Mouse (Mus musculus) heart, postnatal 0 days (tissue): ENCODE data around the gene Tut7. TPM values are rescaled to one million over a fixed set of nuclear protein-coding genes. Genes with fewer than 3 reads are reported as not detected.

Experiments used
- ATAC-seq: fragments of 200-750 bp; cut with Nextera tagmentation; 2 replicates; pipeline ENCODE4 v1.8.0; 2017; ENCODE audit warnings: low read depth, moderate number of reproducible peaks, moderate library complexity; ENCODE audit not compliant: insufficient read depth
- DNase-seq: peaks from one replicate; pipeline ENCODE4 v3.0.0-alpha.2; 2016; ENCODE audit warnings: low spot score
- H3K27ac ChIP-seq: fragments of 300-500 bp; sonication (generic); 2 replicates; pipeline ENCODE4 v1.5.1; 2014; ENCODE audit warnings: low read depth, mild to moderate bottlenecking
- H3K27me3 ChIP-seq: fragments of 300-500 bp; sonication (generic); 2 replicates; pipeline ENCODE4 v1.6.1; 2014; ENCODE audit warnings: low read length, mixed read lengths; ENCODE audit not compliant: control insufficient read depth, insufficient read depth
- H3K36me3 ChIP-seq: fragments of 300-500 bp; sonication (generic); replicated peaks from 2 replicates; pipeline ENCODE4 v1.6.1; 2014; ENCODE audit warnings: low read length, mixed read lengths; ENCODE audit not compliant: control insufficient read depth, insufficient read depth
- H3K4me1 ChIP-seq: fragments of 300-500 bp; sonication (generic); 2 replicates; pipeline ENCODE4 v1.6.1; 2014; ENCODE audit warnings: antibody characterized with exemption; ENCODE audit not compliant: control insufficient read depth, insufficient read depth
- H3K4me2 ChIP-seq: fragments of 300-500 bp; sonication (generic); 2 replicates; pipeline ENCODE4 v1.6.1; 2014; ENCODE audit warnings: low read depth, mild to moderate bottlenecking, low read length, moderate library complexity
- H3K4me3 ChIP-seq: fragments of 300-500 bp; sonication (generic); 2 replicates; pipeline ENCODE4 v1.5.1; 2014; ENCODE audit warnings: low read depth, low read length
- H3K9ac ChIP-seq: fragments of 300-500 bp; sonication (generic); replicated peaks from 2 replicates; pipeline ENCODE4 v1.6.1; 2014; ENCODE audit warnings: low read depth, low read length, mixed read lengths
- H3K9me3 ChIP-seq: fragments of 300-500 bp; sonication (generic); replicated peaks from 2 replicates; pipeline ENCODE4 v1.6.1; 2016; ENCODE audit warnings: low read length; ENCODE audit not compliant: control insufficient read depth
- CTCF ChIP-seq: IDR thresholded peaks from 2 replicates; pipeline ENCODE4 v1.5.1; 2016; ENCODE audit warnings: antibody characterized with exemption, control low read depth, low read depth
- EP300 ChIP-seq: IDR thresholded peaks from 2 replicates; pipeline ENCODE4 v1.6.1; 2016; ENCODE audit warnings: antibody characterized with exemption, low read depth
- WGBS: fragments of 180-500 bp; shearing (Covaris S2); extraction: QIAGEN DNeasy Blood & Tissue Kit; methylation state at CpG from one replicate; pipeline ENCODE4 v1.1.7; 2014; 5-methylcytosine and 5-hydroxymethylcytosine counted together
- polyA plus RNA-seq: library from polyadenylated mRNA; unstranded; fragments of >200 nt; fragmentation: Nextera tagmentation; extraction: Ambion mirVana; gene quantifications from 2 replicates; pipeline ENCODE4 v1.2.1, GENCODE M21; 2015
- total RNA-seq: library from RNA; depleted of rRNA; stranded (reverse); fragments of >200 nt; gene quantifications from 2 replicates; pipeline ENCODE4 v1.2.3, GENCODE M21; 2014; ENCODE audit warnings: low replicate concordance

Tut7 gene
- total and polyA plus RNA-seq, 2 experiments from 2014 or later, result 19.3 to 26.3 TPM

DNA sequence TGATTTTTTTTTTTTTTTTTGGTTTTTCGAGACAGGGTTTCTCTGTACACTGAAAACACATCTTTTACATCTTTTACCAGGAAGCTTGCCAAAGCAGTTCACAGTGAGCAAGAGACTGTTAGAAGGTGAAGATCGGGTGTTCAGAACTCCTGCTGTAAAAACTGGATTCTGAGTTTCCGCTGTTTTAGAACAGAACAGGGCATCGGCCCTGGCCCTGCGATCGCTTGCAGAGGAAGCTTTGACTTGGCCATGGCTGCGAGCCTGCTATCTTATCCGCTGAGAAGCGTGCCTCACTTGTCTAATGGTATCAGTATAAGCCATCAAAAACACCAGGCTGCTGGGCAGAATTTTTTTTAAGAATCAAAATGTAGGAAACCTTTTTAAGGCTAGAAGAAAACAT lies 52.1 kb downstream of the Tut7 start:
- WGBS, result 18% methylated on average over 9 of the region's 9 CpGs
- H3K4me3 ChIP-seq, result peak overlapping the region; percentile 94
- H3K4me2 ChIP-seq, result peak overlapping the region; percentile 61
- H3K9ac ChIP-seq, result peak overlapping the region; percentile 98
- H3K36me3 ChIP-seq, result peaks cover 26% of the 10 kb centered on the region
- ATAC-seq (no peak), DNase-seq (peak; percentile 42)
- H3K4me1 ChIP-seq, result peaks cover 50% of the 10 kb centered on the region
- H3K27me3 ChIP-seq, result no peaks in the 10 kb centered on the region
- no peaks in the 10 kb centered on the region for H3K9me3 ChIP-seq
- H3K27ac ChIP-seq, result peak overlapping the region; percentile 97
- TF ChIP-seq CTCF (no peak), EP300 (no peak)

DNA sequence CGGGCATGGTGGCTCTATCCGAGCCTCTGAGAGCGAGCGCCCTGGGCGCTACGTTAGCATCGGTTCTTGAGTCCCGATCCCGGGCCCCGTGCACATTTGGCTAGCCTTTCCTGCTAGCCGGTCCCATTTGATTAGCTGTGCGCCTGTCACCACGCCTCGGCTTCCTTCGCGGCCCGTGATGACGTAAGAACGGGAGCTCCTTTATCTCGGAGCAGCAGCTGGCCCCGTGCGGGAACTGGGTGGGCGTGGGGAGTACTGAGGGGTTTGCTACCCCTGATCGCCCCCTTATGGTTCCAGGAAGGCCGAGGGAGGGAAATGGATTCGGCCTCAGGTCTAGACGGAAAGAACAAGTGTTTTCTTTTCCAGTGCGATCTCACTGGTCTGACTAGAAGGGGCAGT lies 52.8 kb downstream of the Tut7 start:
- TF ChIP-seq EP300 (no peak; the same call in 1 of the 2 replicates), CTCF (peak; percentile 29)
- H3K4me1 ChIP-seq, result peaks cover 51% of the 10 kb centered on the region
- DNase-seq, result peak; percentile 91
- H3K4me3 ChIP-seq, result peak overlapping the region; percentile 94
- peak overlapping the region; percentile 97 for H3K27ac ChIP-seq
- no peaks in the 10 kb centered on the region for H3K27me3 ChIP-seq
- H3K4me2 ChIP-seq, result peak overlapping the region; percentile 61
- ATAC-seq, result peak; percentile 73
- no peaks in the 10 kb centered on the region for H3K9me3 ChIP-seq
- H3K9ac ChIP-seq, result peak overlapping the region; percentile 98
- peaks cover 26% of the 10 kb centered on the region for H3K36me3 ChIP-seq
- WGBS, result under 1% methylated on average over 28 of the region's 28 CpGs

DNA sequence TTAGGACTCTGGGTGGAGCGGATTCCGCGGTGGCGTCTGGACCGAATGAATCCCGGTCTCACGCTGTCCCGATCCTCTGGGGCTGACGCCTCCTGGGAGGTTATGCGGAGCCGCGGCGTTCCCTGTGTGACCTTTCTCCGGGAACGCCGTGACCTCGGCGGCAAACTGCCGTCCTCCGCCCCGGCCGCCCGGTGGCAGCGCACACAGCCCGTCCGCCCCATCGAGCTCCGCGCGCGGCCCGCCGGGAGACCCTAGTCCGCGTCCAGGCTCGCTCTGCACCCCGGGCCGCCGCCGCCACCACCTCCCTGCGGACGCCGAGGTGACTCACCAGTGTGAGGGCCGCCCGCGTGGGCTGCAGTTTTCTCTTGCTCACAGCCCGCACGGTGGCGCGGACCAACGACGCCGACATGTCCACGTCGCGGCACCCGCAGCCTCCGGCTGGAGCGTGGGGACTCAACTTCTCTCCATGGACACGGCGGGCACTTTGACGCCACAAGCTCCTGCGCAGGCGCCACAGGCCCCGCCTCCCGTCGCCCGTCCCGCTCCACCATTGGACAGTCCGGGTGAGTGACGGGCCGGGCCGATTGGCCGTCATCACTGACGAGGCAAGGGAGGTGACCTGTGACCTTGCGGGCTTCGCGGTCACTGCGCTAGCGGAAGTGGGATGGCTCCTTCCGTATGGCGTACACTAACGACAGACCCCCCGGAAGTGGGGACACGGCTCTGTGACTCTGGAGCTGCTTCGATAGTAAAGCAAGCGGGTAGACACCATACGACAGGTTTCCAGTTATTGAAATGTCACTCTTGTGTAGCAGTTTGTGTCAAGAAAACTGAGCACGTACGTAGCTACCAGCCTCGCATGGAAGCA lies 53.4 kb downstream of the Tut7 start, which contains the start of gene Isca1:
Gene Isca1, minus strand, starts transcription at position 515 of the 868 bp plus-strand sequence.
- Histone ChIP-seq H3K4me1 (peaks cover 45% of the 10 kb centered on the region), H3K9ac (peak within 1 kb of the TSS; percentile 98), H3K9me3 (no peaks in the 10 kb centered on the region), H3K4me3 (peak within 1 kb of the TSS; percentile 94), H3K27ac (peak within 1 kb of the TSS; percentile 97), H3K4me2 (peak within 1 kb of the TSS; percentile 68), H3K36me3 (peaks cover 20% of the 10 kb centered on the region), H3K27me3 (no peaks in the 10 kb centered on the region)
- DNase-seq (peak; percentile 95), ATAC-seq (peak; percentile 95)
- TF ChIP-seq EP300 (no peak), CTCF (no peak)
- WGBS, result under 1% methylated on average over 89 of the region's 91 CpGs

DNA sequence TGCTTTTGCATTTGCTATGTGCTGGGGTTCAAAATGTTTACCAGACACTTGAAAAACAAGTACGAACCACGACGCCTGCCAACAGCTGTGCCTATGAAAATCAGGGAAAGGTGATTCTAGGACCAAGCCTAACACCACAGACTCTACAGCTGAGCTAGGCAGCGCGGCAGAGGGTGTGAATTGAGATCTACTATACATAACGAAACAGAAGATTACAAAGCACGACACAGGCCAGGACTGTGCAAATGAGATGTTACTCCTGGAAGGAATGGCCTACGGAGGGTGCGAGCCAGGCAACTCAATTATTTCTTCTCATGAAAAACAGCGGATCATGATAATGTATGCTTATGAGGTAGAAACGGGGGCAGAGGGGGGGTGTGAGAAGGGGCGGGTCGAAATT lies 54.4 kb downstream of the Tut7 start:
- no peaks in the 10 kb centered on the region for H3K27me3 ChIP-seq
- 11% methylated on average over 13 of the region's 13 CpGs for WGBS
- peak overlapping the region; percentile 94 for H3K4me3 ChIP-seq
- H3K4me1 ChIP-seq, result peaks cover 52% of the 10 kb centered on the region
- H3K4me2 ChIP-seq, result peak overlapping the region; percentile 68
- no peaks in the 10 kb centered on the region for H3K9me3 ChIP-seq
- H3K9ac ChIP-seq, result peak overlapping the region; percentile 98
- H3K36me3 ChIP-seq, result peaks cover 20% of the 10 kb centered on the region; the same call in 1 of the 2 replicates
- ATAC-seq (no peak), DNase-seq (no peak)
- TF ChIP-seq EP300, result no peak
- H3K27ac ChIP-seq, result peak overlapping the region; percentile 97

DNA sequence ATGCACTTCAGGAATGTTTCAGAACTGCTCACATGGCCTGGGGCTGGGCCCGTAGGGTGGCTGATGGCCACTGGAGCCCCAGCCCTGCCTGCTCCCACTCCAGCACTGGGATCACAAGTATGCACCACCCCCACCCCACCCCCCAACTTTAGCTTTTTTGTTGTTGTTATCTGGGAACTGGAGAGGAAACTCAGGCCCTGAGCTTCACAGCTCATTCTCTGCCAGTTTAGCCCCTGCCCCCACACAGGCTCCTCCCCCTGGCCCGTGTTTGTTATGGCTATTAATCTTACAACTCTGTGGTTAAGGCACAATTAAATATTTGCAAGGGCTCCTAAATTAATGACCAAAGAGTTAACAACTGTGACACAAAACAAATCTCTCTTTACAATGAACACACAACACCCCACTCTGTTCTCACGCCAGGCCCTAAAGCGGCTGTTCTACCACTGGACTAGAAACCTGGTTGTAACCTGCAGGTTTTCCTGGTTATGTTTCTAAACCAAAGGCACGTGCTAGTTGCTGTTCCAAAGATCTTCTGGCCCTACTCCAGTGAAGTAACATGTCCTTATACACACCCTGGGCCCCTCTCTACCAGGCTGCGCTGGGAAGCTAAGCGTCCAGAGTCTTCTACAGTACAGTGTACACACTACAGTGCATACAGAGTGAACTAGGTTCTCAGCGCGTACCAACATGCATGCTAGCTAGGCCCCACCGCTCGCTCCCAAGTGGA lies 56.0 kb downstream of the Tut7 start:
- peak overlapping the region; percentile 94 for H3K4me3 ChIP-seq
- DNase-seq (no peak), ATAC-seq (no peak)
- H3K9ac ChIP-seq, result peak overlapping the region; percentile 33; the same call in 1 of the 2 replicates
- no peaks in the 10 kb centered on the region for H3K27me3 ChIP-seq
- TF ChIP-seq CTCF, result no peak
- no peak for TF ChIP-seq EP300
- peaks cover 22% of the 10 kb centered on the region for H3K36me3 ChIP-seq
- H3K4me1 ChIP-seq, result peaks cover 49% of the 10 kb centered on the region
- peak overlapping the region; percentile 68 for H3K4me2 ChIP-seq
- 33% methylated on average over 11 of the region's 11 CpGs for WGBS
- peak overlapping the region; percentile 55 for H3K27ac ChIP-seq
- H3K9me3 ChIP-seq, result no peaks in the 10 kb centered on the region
